Mouse (Mus musculus) stomach, embryonic 14.5 days (tissue): ENCODE data around the gene Mindy1. TPM values are rescaled to one million over a fixed set of nuclear protein-coding genes. Genes with fewer than 3 reads are reported as not detected.
A peak's percentile ranks its signal among the peaks of the same experiment; 100 is the strongest.
"Not testable (repeated sequence)": the region's sequence is repeated elsewhere in the genome, so short reads cannot be mapped to it uniquely, and the experiment has no call there.

ENCODE experiments used
- ATAC-seq: fragments of 200-750 bp; cut with Nextera tagmentation; 2 replicates; pipeline ENCODE4 v1.8.0; 2017; ENCODE audit warnings: low read depth, moderate TSS enrichment; ENCODE audit not compliant: insufficient number of reproducible peaks, insufficient read depth, low FRiP score
- H3K27ac ChIP-seq: fragments of 300-500 bp; sonication (generic); 2 replicates; pipeline ENCODE4 v1.5.1; 2014; ENCODE audit warnings: mild to moderate bottlenecking, low read length, moderate library complexity, mixed read lengths
- H3K27me3 ChIP-seq: fragments of 300-500 bp; sonication (generic); 2 replicates; pipeline ENCODE4 v1.6.1; 2014; ENCODE audit warnings: low read length, control low read depth, mixed read lengths; ENCODE audit not compliant: control insufficient read depth, insufficient read depth
- H3K36me3 ChIP-seq: fragments of 300-500 bp; sonication (generic); 2 replicates; pipeline ENCODE4 v1.6.1; 2014; ENCODE audit warnings: mild to moderate bottlenecking, control low read depth, low read length, moderate library complexity, mixed read lengths; ENCODE audit not compliant: control insufficient read depth, insufficient read depth
- H3K4me1 ChIP-seq: fragments of 300-500 bp; sonication (generic); 2 replicates; pipeline ENCODE4 v1.6.1; 2014; ENCODE audit warnings: low read length, control low read depth, mixed read lengths; ENCODE audit not compliant: control insufficient read depth, insufficient read depth
- H3K4me2 ChIP-seq: fragments of 300-500 bp; sonication (generic); replicated peaks from 2 replicates; pipeline ENCODE4 v1.6.1; 2014; ENCODE audit warnings: low read depth, low read length, control low read depth
- H3K4me3 ChIP-seq: fragments of 300-500 bp; sonication (generic); 2 replicates; pipeline ENCODE4 v1.5.1; 2014; ENCODE audit warnings: low read depth, low read length, control low read depth
- H3K9ac ChIP-seq: fragments of 300-500 bp; sonication (generic); replicated peaks from 2 replicates; pipeline ENCODE4 v1.6.1; 2014; ENCODE audit warnings: low read depth, mild to moderate bottlenecking, control low read depth, low read length, moderate library complexity, mixed read lengths
- H3K9me3 ChIP-seq: fragments of 300-500 bp; sonication (generic); 2 replicates; pipeline ENCODE4 v1.6.1; 2016; ENCODE audit warnings: low read depth, low read length, control low read depth; ENCODE audit not compliant: control insufficient read depth
- WGBS: fragments of 180-500 bp; shearing (Covaris S2); extraction: QIAGEN DNeasy Blood & Tissue Kit; methylation state at CpG from one replicate; pipeline ENCODE4 v1.1.7; 2014; 5-methylcytosine and 5-hydroxymethylcytosine counted together
- polyA plus RNA-seq: library from polyadenylated mRNA; unstranded; fragments of >200 nt; fragmentation: Nextera tagmentation; extraction: Ambion mirVana; gene quantifications from 2 replicates; pipeline ENCODE4 v1.2.1, GENCODE M21; 2014

The Mindy1 gene
- polyA plus RNA-seq, 1 experiment from 2014 or later: 51.1 TPM

DNA sequence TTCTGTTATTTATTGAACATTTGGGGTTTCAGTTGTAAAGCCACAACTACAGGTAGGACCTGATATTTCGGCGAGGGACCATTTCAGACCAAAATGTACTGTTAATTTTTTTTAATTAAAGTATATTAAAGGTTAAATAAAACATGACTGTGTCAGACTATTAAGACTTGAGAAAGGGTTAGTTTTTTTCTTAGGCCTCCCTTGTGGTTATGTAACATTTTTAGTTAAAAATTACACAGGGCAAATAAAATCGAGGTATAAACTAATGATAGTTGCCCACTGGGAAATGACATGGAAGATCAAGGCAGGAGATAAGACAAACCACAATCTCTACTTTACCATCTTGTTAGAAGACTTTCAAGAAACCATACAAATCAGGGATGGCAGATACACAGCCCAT lies 42.3 kb downstream of the Mindy1 start:
- Histone ChIP-seq H3K9ac (no peak overlapping the region), H3K4me1 (no peaks in the 10 kb centered on the region), H3K4me2 (no peak overlapping the region), H3K27me3 (no peaks in the 10 kb centered on the region), H3K9me3 (no peaks in the 10 kb centered on the region), H3K4me3 (no peak overlapping the region), H3K36me3 (peaks cover 87% of the 10 kb centered on the region), H3K27ac (no peak overlapping the region)
- no peak for ATAC-seq
- WGBS: 93% methylated on average over 3 of the region's 3 CpGs

DNA sequence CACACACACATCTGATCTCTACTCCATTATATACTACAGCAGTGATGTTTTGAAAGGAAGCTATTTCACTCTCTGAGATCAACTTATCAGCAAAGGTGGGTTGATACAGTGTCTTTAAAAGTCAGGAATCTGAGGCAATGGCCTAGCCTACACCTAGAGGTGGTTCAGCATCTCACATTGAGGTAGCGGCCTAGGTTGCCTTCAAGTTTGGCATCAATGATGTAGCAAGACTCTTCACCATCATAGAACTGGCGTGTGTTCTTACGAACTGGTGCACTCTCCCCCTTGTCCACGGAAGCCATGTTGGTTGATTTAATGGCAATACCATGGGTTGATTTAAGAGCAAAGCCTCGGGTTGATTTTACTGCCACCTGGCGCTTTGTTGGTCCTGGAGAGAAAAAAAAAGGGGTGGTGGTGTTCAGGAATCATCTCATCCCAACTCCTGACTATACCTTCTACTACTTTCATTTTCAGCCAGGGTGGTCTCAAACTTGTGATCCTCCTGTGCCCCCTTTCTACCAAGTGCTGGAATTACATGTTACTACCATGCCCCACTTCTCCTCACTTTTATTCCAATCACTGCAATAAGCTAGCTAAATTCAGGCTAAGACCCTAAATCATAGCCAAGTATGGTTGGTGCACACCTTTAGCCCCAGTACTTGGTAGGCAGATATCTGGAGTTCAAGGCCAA lies 43.5 kb downstream of the Mindy1 start:
- ATAC-seq: 0 out of 2 replicates have a peak, but pooled peaks have one; percentile 28
- no peaks in the 10 kb centered on the region for H3K4me1 ChIP-seq
- no peak overlapping the region for H3K4me3 ChIP-seq
- H3K4me2 ChIP-seq: no peak overlapping the region
- 95% methylated on average over 6 of the region's 6 CpGs for WGBS
- peaks cover 92% of the 10 kb centered on the region for H3K36me3 ChIP-seq
- no peak overlapping the region for H3K27ac ChIP-seq
- no peaks in the 10 kb centered on the region for H3K27me3 ChIP-seq
- no peaks in the 10 kb centered on the region for H3K9me3 ChIP-seq
- H3K9ac ChIP-seq: no peak overlapping the region

DNA sequence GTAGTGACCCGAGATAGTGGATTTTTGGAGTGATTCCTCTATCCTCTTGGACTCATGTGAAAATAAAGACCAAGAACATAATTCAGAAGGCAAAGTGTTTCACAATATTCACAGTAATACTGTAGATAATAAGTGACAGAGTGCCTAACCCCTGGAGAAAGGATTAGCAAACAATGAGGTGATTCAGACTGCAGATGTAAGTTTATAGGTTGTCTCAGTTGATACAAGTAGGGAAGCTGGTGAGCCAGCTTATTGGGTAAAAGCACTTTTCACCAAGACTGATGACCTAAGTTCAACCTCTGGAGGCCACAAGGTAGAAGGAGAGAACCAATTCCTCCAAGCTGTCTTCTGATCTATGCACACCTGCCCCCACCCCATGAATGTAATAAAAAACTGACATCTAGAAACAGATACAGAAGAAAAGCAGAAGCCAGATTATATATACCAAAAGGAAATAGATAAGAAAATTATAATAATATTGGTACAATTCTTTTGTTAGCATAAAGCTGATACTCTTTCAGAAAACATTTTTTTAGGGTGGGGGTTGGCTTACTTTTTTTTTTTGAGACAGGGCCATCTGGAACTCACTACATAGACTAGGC lies 47.8 kb downstream of the Mindy1 start:
- Histone ChIP-seq H3K4me1 (no peaks in the 10 kb centered on the region), H3K36me3 (peaks cover 78% of the 10 kb centered on the region), H3K4me2 (no peak overlapping the region), H3K4me3 (no peak overlapping the region), H3K27me3 (no peaks in the 10 kb centered on the region), H3K27ac (no peak overlapping the region), H3K9ac (no peak overlapping the region), H3K9me3 (no peaks in the 10 kb centered on the region)
- no peak for ATAC-seq
- 90% methylated on average over 1 of the region's 1 CpGs for WGBS

DNA sequence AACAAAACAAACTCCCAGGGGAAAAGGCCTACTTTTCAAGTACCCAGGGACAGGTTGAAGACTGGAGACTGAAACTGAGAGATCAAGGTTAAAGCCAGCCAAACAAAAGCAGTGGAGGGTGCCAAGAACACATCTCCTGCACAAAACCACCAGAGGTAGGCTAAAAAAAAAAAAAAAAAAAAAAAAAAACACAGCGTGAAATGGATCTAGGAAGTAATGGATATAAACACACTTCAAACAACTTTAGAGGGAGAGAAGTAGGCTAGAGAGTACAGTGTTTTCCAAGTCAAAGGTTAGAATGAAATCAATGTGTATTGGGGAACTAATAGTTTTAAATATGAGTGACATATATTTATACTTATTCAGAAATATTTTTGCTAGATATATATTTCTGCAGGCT lies 50.4 kb downstream of the Mindy1 start:
- no peak overlapping the region for H3K4me2 ChIP-seq
- no peak overlapping the region for H3K9ac ChIP-seq
- H3K9me3 ChIP-seq: no peaks in the 10 kb centered on the region
- WGBS: 62% methylated on average over 1 of the region's 1 CpGs
- H3K36me3 ChIP-seq: peaks cover 72% of the 10 kb centered on the region
- no peaks in the 10 kb centered on the region for H3K4me1 ChIP-seq
- H3K27me3 ChIP-seq: no peaks in the 10 kb centered on the region
- H3K27ac ChIP-seq: no peak overlapping the region
- H3K4me3 ChIP-seq: no peak overlapping the region
- no peak for ATAC-seq

DNA sequence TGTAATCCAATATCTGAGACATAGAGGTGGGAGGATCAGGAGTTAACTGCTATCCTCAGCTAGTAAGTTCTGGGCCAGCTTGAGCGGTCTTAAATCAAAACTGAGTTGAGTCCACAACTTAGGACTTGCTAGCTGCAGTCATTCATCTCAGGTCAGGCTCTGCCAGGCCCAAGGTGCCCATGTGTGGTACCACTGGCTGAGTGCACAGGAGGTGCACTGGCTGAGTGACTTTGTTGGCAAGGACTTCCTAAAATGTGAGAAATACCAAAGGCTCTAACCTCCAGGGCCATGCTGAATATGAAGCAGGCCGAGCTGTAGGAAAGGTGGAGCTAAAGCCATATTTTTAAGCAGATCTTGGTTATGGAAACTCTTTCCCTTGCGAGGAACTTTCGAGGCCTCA lies 56.2 kb downstream of the Mindy1 start:
- Histone ChIP-seq H3K4me1 (no peaks in the 10 kb centered on the region), H3K9me3 (no peaks in the 10 kb centered on the region), H3K36me3 (peaks cover 83% of the 10 kb centered on the region), H3K27me3 (no peaks in the 10 kb centered on the region), H3K4me2 (no peak overlapping the region), H3K27ac (no peak overlapping the region), H3K9ac (no peak overlapping the region), H3K4me3 (no peak overlapping the region)
- no peak for ATAC-seq
- WGBS: 95% methylated on average over 4 of the region's 4 CpGs

DNA sequence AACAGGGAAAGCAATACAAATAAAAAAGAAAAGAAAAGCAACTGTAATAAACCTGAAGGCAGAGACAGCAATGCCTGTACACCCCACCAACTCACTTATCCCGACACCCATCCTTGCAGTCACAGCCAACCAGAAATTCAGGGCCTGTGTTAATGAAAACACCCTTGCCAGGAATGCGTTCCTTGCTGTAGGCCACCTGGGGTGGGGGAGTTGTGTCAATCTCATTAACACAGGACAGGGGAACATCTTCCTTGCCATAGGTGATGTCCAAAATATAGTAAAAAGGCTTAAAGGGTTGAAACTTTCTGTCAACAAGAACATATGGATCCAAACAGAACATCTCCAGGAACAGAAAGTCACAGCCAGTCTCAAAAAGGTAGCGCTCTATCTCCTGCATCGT lies 57.1 kb downstream of the Mindy1 start:
- H3K36me3 ChIP-seq: peaks cover 84% of the 10 kb centered on the region
- 92% methylated on average over 4 of the region's 4 CpGs for WGBS
- no peak for ATAC-seq
- H3K27me3 ChIP-seq: no peaks in the 10 kb centered on the region
- no peaks in the 10 kb centered on the region for H3K9me3 ChIP-seq
- no peak overlapping the region for H3K4me3 ChIP-seq
- H3K9ac ChIP-seq: no peak overlapping the region
- H3K4me2 ChIP-seq: no peak overlapping the region
- no peaks in the 10 kb centered on the region for H3K4me1 ChIP-seq
- H3K27ac ChIP-seq: no peak overlapping the region

DNA sequence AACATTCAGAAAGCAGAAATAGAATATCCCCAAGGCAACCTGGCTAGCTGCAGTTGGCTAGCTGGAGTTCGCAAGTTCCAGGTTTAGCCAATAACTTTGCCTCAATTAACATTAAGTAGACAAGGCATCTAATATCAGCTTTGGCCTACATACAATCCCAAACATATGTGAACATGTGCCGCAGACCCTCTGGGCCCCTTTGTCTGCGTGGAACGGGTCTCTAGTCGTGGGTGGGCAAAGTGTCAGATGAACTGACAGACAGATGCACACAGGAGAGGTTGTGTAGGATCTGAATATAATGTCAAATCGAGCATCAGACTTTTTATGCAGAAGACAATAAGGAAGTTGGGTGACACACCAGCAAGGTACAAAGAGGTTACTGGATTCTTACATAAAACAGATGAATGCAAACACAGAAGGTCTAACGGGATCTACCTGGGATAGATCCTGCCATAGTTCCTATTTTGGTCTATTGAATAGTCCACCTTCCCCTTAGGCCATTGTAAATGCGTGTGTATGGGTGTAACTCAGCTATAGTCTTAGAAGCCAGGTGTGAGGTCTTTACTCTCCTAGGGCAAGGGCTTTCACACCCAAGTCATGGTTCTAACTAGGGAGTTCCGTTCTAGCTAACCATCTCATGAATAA lies 62.3 kb downstream of the Mindy1 start:
- H3K9me3 ChIP-seq, ATAC-seq, H3K4me2 ChIP-seq, H3K27me3 ChIP-seq, H3K4me1 ChIP-seq, H3K9ac ChIP-seq, H3K4me3 ChIP-seq, H3K27ac ChIP-seq: not testable (repeated sequence)
- peaks cover 73% of the 10 kb centered on the region for H3K36me3 ChIP-seq
- WGBS: 95% methylated on average over 9 of the region's 9 CpGs
